Mouse (Mus musculus) intestine, embryonic 16.5 days (tissue): ENCODE results near the gene Fcgr3. TPM values are rescaled to one million over a fixed set of nuclear protein-coding genes. Genes with fewer than 3 reads are reported as not detected.

Source experiments
- ATAC-seq: fragments of 200-750 bp; cut with Nextera tagmentation; 2 replicates; pipeline ENCODE4 v1.8.0; 2017; ENCODE audit warnings: moderate TSS enrichment, moderate library complexity
- H3K27ac ChIP-seq: fragments of 300-500 bp; sonication (generic); 2 replicates; pipeline ENCODE4 v1.5.1; 2014; ENCODE audit warnings: mild to moderate bottlenecking, low read length
- H3K27me3 ChIP-seq: fragments of 300-500 bp; sonication (generic); replicated peaks from 2 replicates; pipeline ENCODE4 v1.6.1; 2014; ENCODE audit warnings: low read length, control low read depth, mixed read lengths; ENCODE audit not compliant: control insufficient read depth, insufficient read depth
- H3K36me3 ChIP-seq: fragments of 300-500 bp; sonication (generic); 2 replicates; pipeline ENCODE4 v1.6.1; 2014; ENCODE audit warnings: low read length, control low read depth; ENCODE audit not compliant: control insufficient read depth, insufficient read depth
- H3K4me1 ChIP-seq: fragments of 300-500 bp; sonication (generic); 2 replicates; pipeline ENCODE4 v1.6.1; 2014; ENCODE audit warnings: low read length, control low read depth, mixed read lengths; ENCODE audit not compliant: control insufficient read depth, insufficient read depth
- H3K4me2 ChIP-seq: fragments of 300-500 bp; sonication (generic); 2 replicates; pipeline ENCODE4 v1.6.1; 2014; ENCODE audit warnings: low read depth, low read length, control low read depth
- H3K4me3 ChIP-seq: fragments of 300-500 bp; sonication (generic); 2 replicates; pipeline ENCODE4 v1.5.1; 2014; ENCODE audit warnings: mild to moderate bottlenecking, low read length
- H3K9ac ChIP-seq: fragments of 300-500 bp; sonication (generic); 2 replicates; pipeline ENCODE4 v1.6.1; 2014; ENCODE audit warnings: low read depth, low read length
- H3K9me3 ChIP-seq: fragments of 300-500 bp; sonication (generic); 2 replicates; pipeline ENCODE4 v1.6.1; 2016; ENCODE audit warnings: low read length, control low read depth; ENCODE audit not compliant: control insufficient read depth
- WGBS: fragments of 180-500 bp; shearing (Covaris S2); extraction: QIAGEN DNeasy Blood & Tissue Kit; methylation state at CpG from one replicate; pipeline ENCODE4 v1.1.7; 2014; 5-methylcytosine and 5-hydroxymethylcytosine counted together
- polyA plus RNA-seq: library from polyadenylated mRNA; unstranded; fragments of >200 nt; fragmentation: Nextera tagmentation; extraction: Ambion mirVana; gene quantifications from 2 replicates; pipeline ENCODE4 v1.2.1, GENCODE M21; 2015

Fcgr3 gene
- polyA plus RNA-seq, 1 experiment from 2014 or later = 15.9 TPM

DNA sequence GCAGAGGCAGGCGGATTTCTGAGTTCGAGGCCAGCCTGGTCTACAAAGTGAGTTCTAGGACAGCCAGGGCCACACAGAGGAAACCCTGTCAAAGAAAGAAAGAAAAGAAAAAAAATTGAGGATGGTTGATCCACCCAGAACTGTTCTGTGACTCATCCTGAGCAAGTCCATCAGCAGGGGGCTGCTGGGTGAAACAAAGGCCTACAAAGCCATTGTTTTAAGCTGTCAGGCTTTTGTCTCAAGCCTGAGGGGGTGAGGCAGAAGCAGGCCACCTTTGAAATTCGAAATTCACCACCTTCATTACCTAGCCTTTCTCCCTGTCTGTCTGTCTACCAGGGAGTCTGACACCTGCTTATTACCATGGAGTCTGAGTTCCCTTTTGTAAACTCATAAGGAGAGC lies 18.2 kb downstream of the Fcgr3 start:
- Histone ChIP-seq H3K9me3 (no peaks in the 10 kb centered on the region), H3K27me3 (no peaks in the 10 kb centered on the region), H3K4me3 (no peak overlapping the region), H3K4me2 (no peak overlapping the region), H3K9ac (no peak overlapping the region), H3K36me3 (no peaks in the 10 kb centered on the region), H3K4me1 (peaks cover 4% of the 10 kb centered on the region; the same call in 1 of the 2 replicates), H3K27ac (no peak overlapping the region)
- 69% methylated on average over 3 of the region's 3 CpGs for WGBS
- ATAC-seq = no peak

DNA sequence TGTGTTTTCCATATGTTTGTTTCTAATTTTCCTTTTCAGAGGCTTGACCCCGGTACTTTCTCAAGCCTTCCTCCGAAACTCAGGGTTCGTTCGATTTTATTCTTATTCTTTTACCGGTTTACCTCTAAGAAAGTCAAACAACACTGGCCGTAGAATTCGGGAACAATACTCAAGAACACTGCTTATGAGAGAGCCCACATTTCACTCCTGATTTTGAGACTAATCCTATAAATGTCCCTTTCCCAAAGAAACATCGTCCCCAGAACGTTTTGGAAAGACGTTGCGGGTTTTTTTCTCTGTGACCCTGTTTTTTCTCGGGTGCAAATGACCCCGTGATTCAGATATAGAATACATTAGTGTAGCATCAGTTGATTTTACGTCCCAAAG lies 19.7 kb downstream of the Fcgr3 start:
- peak overlapping the region; percentile 63 for H3K4me2 ChIP-seq
- H3K4me3 ChIP-seq = peak overlapping the region; percentile 73
- H3K4me1 ChIP-seq = peaks cover 4% of the 10 kb centered on the region; the same call in 1 of the 2 replicates
- H3K27ac ChIP-seq = no peak overlapping the region
- no peak; the same call in 1 of the 2 replicates for ATAC-seq
- no peaks in the 10 kb centered on the region for H3K9me3 ChIP-seq
- H3K27me3 ChIP-seq = no peaks in the 10 kb centered on the region
- 7% methylated on average over 14 of the region's 14 CpGs for WGBS
- H3K9ac ChIP-seq = 0 out of 2 replicates have a peak overlapping the region, but pooled peaks have one; percentile 38
- H3K36me3 ChIP-seq = no peaks in the 10 kb centered on the region

DNA sequence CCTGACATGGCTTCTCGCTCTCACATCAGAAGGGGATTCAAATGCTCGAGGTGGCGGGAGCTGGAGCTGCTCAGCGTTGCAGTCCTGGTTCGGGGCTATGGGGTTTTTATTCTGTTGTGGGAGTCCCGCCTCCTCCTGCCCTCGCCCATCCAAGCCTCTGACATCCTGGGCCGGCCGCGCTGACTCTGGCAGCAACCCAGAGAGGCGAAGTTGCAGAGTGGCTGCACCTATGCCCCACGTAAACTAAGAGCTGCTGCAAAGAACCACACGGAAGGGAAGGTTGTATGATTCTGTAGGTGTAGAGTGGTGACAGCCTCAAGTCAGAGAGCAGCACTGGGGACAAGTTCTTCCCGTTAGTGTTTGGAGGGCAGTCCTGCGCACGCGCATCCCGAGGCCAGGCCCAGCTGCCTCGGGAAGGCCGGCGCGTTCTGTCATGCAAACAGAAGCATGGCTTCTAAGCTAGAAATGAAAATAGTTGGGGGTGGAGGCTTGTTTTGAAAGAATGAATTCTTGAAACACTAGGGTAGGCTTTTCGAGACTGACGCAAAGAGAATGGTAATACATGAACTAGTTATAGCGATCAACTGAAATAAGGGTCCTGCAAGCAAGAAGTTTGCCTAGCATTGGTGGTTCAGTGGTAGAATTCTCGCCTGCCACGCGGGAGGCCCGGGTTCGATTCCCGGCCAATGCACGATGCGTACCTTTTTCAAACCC lies 20.2 kb downstream of the Fcgr3 start:
- Histone ChIP-seq H3K27me3 (no peaks in the 10 kb centered on the region), H3K36me3 (no peaks in the 10 kb centered on the region), H3K4me2 (peak overlapping the region; percentile 63), H3K4me3 (peak overlapping the region; percentile 73), H3K4me1 (peaks cover 4% of the 10 kb centered on the region; the same call in 1 of the 2 replicates), H3K9me3 (no peaks in the 10 kb centered on the region), H3K27ac (peak overlapping the region; percentile 91), H3K9ac (peak overlapping the region; percentile 74)
- peak; percentile 98 for ATAC-seq
- WGBS = under 1% methylated on average over 33 of the region's 33 CpGs

DNA sequence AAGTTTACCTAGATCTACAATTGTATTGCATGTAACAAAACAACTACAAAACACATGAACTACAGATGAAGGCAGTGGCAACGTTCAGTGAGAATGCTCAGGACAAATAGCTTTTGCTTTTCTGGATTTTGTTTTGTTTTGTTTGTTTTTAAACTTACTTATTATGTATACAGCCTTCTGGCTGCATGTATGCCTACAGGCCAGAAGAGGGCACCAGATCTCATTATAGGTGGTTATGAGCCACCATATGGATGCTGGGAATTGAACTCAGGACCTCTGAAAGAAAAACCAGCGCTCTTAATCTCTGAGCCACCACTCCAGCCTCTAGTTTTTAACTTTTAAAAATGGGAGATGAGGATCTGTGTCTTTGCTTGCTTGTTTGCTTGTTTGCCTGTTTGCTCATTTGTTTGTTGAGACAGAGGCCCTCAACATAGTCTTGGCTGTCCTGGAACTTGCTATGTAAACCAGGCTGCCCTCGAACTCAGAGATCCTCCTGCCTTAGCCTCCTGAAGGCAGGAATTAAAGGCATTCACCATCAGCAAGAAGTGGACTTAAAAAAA lies 21.1 kb downstream of the Fcgr3 start:
- Histone ChIP-seq H3K27ac (0 out of 2 replicates have a peak overlapping the region, but pooled peaks have one; percentile 91), H3K9ac (no peak overlapping the region)
- WGBS = 68% methylated on average over 3 of the region's 3 CpGs

DNA sequence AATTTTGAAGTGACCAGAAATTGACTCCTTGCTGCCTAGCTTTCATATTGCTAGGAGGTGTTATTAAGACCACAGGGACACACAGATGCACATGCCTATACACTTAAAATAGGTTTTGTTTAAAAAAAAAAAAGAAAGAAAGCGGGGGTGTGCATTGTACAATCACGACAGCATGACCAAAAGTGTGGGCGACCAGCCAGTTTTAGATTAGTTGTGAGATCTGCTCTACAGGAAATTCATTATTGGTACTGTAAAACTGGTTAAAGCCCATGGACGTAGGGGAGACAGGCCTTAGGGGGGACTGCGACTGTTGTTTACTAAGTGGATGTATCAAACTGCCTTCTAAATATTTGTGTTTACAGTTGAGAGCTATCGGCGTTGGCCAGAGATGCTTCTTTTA lies 24.9 kb downstream of the Fcgr3 start:
- no peak overlapping the region for H3K4me3 ChIP-seq
- no peaks in the 10 kb centered on the region for H3K9me3 ChIP-seq
- 80% methylated on average over 7 of the region's 7 CpGs for WGBS
- H3K9ac ChIP-seq = no peak overlapping the region
- H3K4me2 ChIP-seq = no peak overlapping the region
- no peak for ATAC-seq
- H3K27ac ChIP-seq = no peak overlapping the region
- no peaks in the 10 kb centered on the region for H3K36me3 ChIP-seq
- H3K27me3 ChIP-seq = 0 out of 2 replicates have a peak, but pooled peaks cover 3% of the 10 kb centered on the region
- peaks cover 4% of the 10 kb centered on the region; the same call in 1 of the 2 replicates for H3K4me1 ChIP-seq

More for the DNA sequence above, 21.1 kb downstream of the Fcgr3 start:
- H3K36me3 ChIP-seq = no peaks in the 10 kb centered on the region
- peak overlapping the region; percentile 73 for H3K4me3 ChIP-seq
- no peak for ATAC-seq
- no peaks in the 10 kb centered on the region for H3K9me3 ChIP-seq
- H3K4me2 ChIP-seq = peak overlapping the region; percentile 36
- H3K4me1 ChIP-seq = peaks cover 4% of the 10 kb centered on the region; the same call in 1 of the 2 replicates
- H3K27me3 ChIP-seq = no peaks in the 10 kb centered on the region

DNA sequence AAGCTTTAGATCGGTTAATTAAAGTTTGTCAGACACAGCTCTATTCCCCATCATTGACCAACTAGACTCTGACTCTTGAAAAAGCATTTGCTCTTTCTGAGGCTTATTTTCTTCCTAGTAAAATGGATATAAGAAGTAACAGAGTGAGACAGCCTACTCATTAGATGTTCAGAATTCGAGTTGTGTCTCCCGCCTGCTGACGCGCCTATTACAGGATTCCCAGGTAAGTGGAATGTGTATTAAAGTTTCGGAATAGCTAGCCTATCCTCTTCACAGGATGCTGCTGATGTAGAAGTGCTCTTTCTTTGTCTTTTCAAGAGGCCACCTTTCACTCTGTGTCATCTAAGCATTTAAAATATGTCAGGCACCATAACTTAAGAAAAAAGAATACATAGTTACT lies 25.6 kb downstream of the Fcgr3 start:
- ATAC-seq = no peak
- no peak overlapping the region for H3K27ac ChIP-seq
- H3K36me3 ChIP-seq = no peaks in the 10 kb centered on the region
- H3K9ac ChIP-seq = no peak overlapping the region
- peaks cover 4% of the 10 kb centered on the region; the same call in 1 of the 2 replicates for H3K4me1 ChIP-seq
- WGBS = 79% methylated on average over 6 of the region's 6 CpGs
- H3K4me3 ChIP-seq = no peak overlapping the region
- H3K27me3 ChIP-seq = 0 out of 2 replicates have a peak, but pooled peaks cover 3% of the 10 kb centered on the region
- H3K9me3 ChIP-seq = no peaks in the 10 kb centered on the region
- H3K4me2 ChIP-seq = no peak overlapping the region

DNA sequence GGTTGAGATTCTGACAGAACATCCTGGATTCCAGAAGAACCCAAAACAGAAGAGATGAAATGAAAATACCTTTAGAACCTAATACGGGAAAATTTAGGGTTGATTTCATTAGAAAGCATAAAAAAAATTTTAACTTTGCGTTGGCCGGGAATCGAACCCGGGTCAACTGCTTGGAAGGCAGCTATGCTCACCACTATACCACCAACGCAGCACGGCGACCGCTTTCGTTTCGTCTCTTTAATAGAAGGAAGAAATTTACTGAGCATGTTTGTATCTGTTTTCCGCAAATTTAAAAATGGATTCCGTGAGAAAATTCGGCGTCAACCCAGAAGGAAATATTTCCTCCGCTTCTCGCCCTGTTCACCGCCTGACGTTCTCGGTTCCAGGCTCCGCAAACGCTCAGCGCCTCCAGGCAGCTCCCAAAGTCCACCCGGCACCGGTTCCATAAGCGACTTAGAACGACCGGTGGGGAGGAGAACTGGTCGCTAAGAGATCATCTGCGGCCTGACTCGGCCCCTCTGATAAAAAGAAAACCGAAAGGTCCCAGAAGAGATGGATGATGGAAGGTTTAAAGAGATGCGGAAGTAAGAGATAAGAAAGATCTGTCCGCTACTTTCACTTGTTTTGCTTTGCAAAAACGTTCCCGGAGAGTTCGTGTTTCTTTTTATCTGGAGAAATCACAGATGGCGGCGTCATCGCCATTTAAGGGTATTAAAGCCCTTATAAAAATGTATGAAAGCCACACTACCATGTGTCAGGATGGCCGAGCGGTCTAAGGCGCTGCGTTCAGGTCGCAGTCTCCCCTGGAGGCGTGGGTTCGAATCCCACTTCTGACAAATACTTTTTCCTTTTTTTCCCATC lies 26.6 kb downstream of the Fcgr3 start:
- Histone ChIP-seq H3K9ac (peak overlapping the region; percentile 78), H3K4me2 (peak overlapping the region; percentile 50), H3K36me3 (no peaks in the 10 kb centered on the region), H3K27ac (peak overlapping the region; percentile 82), H3K27me3 (0 out of 2 replicates have a peak, but pooled peaks cover 3% of the 10 kb centered on the region), H3K4me3 (peak overlapping the region; percentile 81), H3K4me1 (peaks cover 4% of the 10 kb centered on the region; the same call in 1 of the 2 replicates), H3K9me3 (no peaks in the 10 kb centered on the region)
- whole genome bisulfite sequencing = under 1% methylated on average over 47 of the region's 47 CpGs
- peak; percentile 80 for ATAC-seq

DNA sequence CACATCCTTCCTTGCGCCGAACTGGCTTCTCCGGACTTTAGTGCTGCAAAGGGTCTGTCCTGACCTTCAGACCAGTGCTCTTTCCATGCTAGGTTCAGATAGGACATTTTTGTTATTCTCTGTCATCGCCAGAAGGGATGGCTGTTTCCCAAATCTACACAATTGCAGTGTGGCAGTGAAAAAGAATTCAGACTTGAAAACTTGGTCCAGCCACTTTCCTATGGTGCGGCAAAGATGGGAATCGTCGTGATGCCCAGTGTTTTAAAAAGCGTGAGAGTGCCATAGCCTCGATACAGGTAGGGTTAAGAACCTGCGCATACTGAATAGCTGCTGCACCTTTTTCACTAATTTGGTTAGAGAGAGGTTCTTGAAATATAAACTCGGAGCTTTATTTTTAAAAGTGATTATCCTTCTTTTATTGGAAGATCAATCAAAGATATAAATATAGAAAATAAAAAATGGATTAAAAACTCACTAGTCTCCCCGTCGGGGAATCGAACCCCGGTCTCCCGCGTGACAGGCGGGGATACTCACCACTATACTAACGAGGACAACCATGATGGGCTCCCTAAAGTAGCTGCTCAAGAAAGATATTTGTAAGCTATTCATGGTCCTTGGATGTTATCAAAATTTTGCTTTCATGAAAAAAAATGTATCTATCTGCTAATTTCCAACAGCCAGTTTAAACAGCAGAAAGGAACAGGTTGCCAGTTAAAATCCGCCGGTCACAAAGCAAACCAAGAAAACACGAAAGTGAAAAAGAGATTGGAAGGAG lies 28.0 kb downstream of the Fcgr3 start:
- 5% methylated on average over 22 of the region's 22 CpGs for WGBS
- H3K27ac ChIP-seq = no peak overlapping the region

More for the DNA sequence above, 28.0 kb downstream of the Fcgr3 start:
- H3K4me1 ChIP-seq = peaks cover 4% of the 10 kb centered on the region; the same call in 1 of the 2 replicates
- H3K4me3 ChIP-seq = peak overlapping the region; percentile 47
- H3K4me2 ChIP-seq = peak overlapping the region; percentile 77
- H3K9ac ChIP-seq = no peak overlapping the region
- 0 out of 2 replicates have a peak, but pooled peaks cover 3% of the 10 kb centered on the region for H3K27me3 ChIP-seq
- H3K9me3 ChIP-seq = no peaks in the 10 kb centered on the region
- H3K36me3 ChIP-seq = no peaks in the 10 kb centered on the region
- ATAC-seq = peak; percentile 57
